Mouse (Mus musculus): ENCODE measurements around the gene Brpf3.

The Brpf3 gene

DNA sequence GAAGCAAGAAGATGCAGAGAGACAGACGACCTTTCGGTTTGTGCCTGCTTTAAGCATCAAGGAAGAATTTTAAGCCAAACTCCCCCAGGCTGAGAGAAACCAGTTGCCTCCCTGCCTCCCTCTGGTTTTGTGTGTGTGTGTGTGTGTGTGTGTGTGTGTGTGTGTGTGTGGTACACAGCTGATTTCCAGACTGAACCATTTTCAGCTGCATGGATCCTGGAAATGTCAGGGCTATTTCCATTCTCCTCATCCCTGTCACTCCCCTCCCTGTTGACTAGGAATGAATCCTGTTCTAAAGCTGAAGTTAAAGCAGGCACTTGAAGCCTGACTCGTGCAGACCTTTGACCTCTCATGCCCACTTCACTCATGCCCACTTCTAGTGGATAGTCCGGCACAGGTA lies 73.3 kb downstream of the Brpf3 start:
- no peak for DNase-seq (ENCODE audit: low spot score in 2 of 2)

DNA sequence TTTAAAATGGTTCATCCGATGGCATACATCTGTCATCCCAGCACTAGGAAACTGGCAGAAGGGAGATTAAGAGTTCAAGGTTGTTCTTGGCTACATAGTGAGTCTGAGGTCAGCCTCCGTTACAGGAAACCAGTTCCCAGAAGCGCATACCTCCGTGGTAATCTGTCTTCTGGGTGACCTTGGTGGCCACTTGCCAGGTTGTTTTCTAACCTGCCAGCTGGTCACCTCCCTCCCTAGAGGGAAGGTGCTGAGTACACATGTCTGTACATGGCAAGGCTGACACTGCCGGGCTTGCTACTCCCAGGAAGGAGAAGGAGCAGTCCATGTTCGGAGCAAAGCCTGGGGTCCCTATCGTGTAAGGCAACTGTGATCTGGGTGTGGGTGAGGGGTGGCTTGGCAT lies 73.9 kb downstream of the Brpf3 start:
- DNase-seq (ENCODE audit: low spot score in 2 of 2), result peak; percentile 30 to 32

GRCm38 (mm10) chr17:28875316-28875715 lies 74.4 kb downstream of the Brpf3 start:
- DNase-seq (ENCODE audit: low spot score in 2 of 2), result peak in 1 of 2 experiments; percentile 58

DNA sequence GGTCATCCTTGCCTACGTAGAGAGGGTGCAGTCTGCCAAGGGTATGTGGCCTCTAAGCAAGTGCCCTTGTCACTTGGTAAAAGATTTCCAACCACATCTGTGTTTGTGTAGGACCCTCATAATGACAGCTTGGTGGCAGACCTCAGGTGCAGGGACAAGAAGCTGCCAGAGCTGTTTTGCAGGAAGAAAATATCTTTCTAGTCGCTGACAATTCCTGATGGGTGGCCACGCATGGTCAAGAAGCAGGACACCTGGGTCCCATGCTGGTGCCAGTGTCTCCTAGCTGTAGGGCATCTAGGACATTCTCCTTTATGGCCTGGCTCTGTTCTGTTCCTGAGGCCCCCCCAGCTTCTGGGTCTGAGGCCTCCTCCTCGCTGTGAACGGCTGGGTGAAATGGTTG lies 75.4 kb downstream of the Brpf3 start:
- DNase-seq (ENCODE audit: low spot score in 2 of 2), result no peak

DNA sequence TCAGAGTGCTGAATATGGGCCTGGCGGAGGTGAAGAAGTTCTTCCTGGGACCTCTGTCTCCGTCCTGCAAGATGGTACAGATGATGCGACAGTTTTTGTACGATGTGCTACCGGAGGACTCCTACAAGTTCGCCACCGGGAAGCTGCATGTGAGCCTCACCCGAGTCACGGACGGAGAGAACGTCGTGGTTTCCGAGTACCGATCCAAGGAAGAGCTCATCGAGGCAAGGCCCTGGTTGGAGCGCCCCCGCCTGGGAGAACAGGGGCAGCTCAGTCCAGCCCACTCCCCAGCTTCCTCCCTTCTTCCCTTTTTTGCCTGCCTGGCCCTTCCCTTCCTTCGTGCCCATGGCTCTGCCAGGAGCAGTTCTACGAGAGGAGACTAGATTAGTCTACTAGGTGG lies 75.9 kb downstream of the Brpf3 start:
- DNase-seq (ENCODE audit: low spot score in 2 of 2), result peak in 1 of 2 experiments; percentile 22

DNA sequence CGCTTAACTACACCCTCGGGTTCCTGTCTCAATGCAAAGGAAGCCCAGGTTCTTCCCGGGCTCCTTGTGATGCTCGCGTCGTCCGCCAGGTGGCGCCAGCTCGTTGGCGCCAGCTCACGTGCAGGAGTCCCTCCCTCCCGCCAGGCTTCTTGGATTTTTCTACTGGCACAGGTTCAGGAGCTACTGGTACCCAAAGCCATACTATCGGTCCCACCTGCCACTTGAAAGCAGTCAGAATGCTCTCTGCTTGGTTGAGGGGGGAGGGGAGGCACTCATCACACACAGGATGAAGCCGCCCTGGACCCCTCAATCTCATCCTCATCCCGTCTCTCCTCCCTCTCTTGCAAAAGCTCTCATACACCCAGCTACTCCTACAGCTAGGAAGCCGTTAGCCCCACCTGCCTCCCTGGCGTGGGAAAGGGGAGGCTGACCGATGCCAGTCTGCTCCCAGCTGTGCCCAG lies 79.1 kb downstream of the Brpf3 start:
- peak; percentile 53 to 72 for DNase-seq (ENCODE audit: low spot score in 2 of 2)

- peak; percentile 44 to 72 for DNase-seq (ENCODE audit: low spot score in 2 of 2)
These were observed 81.4 kb downstream of the Brpf3 start for GRCm38 (mm10) chr17:28882316-28882715.

DNA sequence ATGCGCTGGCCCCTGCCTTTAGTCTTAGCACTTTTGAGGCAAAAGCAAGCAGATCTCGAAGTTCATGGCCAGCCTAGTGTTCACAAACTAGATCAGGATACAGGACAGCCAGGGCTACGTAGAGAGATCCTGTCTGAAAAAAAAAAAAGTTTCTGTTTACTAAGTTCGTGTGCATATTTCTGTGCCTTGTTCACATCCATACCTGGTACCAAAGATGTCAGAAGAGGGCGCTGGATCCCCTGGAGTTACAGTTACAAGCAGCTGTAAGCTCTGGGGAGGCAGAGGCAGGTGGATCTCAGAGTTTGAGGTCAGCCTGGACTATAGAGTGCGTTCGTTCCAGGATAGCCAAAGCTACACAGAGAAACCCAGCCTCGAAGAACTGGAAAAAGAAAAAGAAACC lies 81.9 kb downstream of the Brpf3 start:
- no peak for DNase-seq (ENCODE audit: low spot score in 2 of 2)

GRCm38 (mm10) chr17:28883941-28884516 lies 83.1 kb downstream of the Brpf3 start:
- no peak for DNase-seq (ENCODE audit: low spot score in 2 of 2)

DNA sequence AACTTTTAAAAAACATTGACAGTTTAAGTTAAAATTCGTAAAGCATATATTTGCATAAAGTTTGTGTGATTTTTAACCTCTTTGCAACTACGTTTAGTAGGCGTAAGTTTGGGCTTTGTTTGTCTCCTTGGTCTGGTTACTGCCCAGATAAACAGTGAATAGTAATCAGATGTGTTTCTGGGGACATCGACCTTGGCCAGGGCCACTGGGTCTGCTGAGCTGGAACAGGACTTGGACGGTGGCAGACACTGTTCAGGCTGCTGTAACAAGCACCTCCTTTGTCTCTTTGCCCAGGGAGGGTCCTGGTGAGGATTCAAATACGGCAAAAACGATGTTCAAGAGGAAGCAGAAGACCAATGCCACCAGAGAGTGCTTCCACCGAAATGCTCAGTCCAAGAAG lies 84.3 kb downstream of the Brpf3 start:
- no peak for DNase-seq (ENCODE audit: low spot score in 2 of 2)

- DNase-seq (ENCODE audit: low spot score in 2 of 2), result no peak
These were observed 85.4 kb downstream of the Brpf3 start for GRCm38 (mm10) chr17:28886266-28886665.
